Mouse (Mus musculus): ENCODE data around the gene Cux2.

- TF ChIP-seq CTCF (IDR thresholded peaks at IDR 0.05; ENCODE audit: low read depth, low read length) (no peak), POLR2A (IDR thresholded peaks at IDR 0.05; ENCODE audit: borderline replicate concordance, low read depth, low read length) (no peak)
Measured at GRCm38 (mm10) chr5:121973541-121973940, 76.4 kb downstream of the Cux2 start.

Data from bone marrow macrophage, adult 2 months (primary cell).